Mouse (Mus musculus) heart, adult 8-10 months (tissue): ENCODE data around the gene Cfap43. TPM values are rescaled to one million over a fixed set of nuclear protein-coding genes. Genes with fewer than 3 reads are reported as not detected.
A peak's percentile ranks its signal among the peaks of the same experiment; 100 is the strongest.

ENCODE experiments used
- DNase-seq: peaks from one replicate; pipeline ENCODE4 v3.0.0; 2022; ENCODE audit warnings: low spot score
- total RNA-seq, 4 experiments: library from RNA; stranded (reverse); gene quantifications; 2 replicates each; pipeline ENCODE4 v1.2.4; 2022

Gene Cfap43
- total RNA-seq, 4 experiments from 2014 or later, result 0.08 to 0.23 (median 0.22) TPM; not detected in 1

DNA sequence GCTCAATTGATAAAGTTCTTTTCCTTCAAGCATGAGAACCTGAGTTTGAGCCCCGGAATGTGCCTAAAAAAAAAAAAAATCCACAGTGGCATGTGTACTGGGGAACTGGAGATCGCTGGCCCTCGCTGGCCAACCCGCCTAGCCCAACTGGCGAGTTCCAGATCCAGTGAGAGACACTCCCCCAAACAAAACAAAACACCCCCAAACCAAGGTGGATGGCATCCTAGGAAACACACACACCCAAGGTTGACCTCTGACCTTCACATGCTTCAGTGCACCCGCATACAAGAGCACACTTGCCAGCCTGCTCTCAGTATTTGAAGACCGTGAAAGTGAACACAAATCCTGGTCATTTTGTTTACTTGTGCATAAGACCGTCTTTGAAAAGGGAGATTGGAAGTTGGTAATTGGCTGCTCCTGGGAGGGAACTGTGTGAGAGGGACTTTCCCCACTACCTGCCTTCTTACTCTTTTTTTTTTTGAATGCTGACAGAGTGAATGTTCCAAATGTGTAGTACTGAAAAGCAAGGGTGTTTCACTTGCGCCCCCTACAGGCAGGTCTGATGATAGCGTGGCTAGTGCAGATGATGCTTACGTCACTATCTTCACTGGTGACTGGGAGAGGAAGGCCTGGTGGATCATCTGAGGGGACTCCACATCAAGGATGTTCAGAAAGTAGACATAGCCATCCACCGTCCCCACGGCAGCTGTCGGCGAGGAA lies 123.9 kb downstream of the Cfap43 start:
- peak; percentile 43 for DNase-seq

DNA sequence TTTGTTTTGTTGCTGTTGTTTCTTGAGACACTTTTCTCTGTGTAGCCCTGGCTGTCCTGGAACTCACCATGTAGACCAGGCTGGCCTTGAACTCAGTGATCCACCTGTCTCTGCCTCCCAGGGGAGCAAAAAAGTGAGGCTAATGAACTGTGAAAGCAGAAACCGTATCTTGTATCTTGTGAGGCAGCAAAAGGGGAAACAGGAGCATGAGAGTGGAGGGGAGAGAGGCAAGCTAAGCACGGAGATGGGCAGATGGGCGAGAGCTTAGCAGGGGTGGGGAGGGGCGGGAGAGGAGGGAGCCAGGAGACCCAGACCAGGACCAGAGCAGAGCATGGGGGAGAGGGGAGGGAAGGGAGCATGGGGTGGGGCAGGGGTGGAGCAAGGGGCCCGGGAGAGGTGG lies 124.8 kb downstream of the Cfap43 start:
- no peak for DNase-seq

DNA sequence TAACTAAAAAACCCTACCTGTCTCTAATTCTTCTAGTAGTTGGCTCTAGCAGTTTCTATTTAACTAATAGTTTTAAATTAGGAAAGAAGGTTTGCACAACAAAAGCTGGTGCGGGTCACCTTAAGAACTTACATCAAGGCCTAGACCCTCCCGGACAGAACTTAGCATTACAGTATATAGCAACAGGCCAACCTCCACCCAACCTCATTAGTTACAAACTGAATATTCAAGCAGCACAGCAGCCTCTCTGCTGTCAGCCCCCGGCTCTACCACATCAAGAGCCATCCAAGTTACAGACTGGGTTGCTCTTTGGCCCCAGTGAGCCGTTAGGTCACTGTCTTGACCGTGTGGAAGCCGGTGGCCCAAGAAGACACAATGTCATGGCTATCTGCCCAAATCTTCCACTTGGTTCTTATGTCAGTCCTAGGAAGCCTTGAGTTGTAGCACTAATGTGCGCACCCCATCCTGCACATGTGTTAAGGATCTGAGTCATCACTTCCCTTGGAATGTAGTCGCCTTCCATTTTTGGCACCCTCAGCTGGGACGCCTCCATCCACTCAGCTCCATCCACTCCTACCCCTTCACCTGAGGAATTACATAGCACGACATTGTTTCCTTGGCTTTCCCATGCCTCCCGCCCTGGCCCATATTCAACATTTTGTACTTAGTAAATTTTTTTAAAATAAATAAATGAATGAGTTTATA lies 128.6 kb downstream of the Cfap43 start:
- no peak for DNase-seq

DNA sequence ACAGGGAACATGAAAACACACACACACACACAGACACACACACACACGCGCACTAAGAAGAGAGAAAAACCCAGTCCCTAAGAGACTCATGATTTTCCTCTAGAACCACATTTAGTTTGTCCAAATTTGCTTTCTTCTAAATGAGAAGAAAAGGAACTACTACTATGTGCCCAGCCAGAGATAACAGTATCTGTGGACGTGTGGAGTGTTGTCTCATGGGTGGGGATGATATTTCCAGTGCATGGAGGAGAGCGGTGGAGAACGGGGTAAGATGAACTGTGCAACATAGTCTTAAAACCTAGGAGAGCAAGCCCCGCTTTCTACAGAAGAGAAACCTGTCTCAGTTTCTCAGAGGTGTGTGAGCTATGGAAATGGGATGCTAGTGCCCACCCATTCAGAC lies 135.2 kb downstream of the Cfap43 start:
- DNase-seq, result no peak

DNA sequence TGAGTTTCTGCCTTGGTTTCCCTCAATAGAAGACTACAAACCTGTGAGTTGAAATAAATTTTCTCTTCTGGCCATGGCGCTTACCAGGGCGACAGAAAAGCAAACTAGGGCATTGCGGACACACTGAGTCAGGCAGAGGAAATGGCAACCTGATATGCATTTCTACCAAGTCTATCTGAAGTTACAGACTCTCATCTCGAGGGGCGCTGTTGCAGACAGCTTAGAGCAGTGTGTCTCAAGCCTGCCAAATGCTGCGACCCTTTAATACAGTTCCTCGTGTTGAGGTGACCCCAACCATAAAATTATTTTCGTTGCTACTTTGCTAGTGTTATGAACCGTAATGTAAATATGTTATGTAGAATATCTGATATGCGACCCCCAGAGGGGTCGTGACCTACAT lies 138.1 kb downstream of the Cfap43 start:
- no peak for DNase-seq

DNA sequence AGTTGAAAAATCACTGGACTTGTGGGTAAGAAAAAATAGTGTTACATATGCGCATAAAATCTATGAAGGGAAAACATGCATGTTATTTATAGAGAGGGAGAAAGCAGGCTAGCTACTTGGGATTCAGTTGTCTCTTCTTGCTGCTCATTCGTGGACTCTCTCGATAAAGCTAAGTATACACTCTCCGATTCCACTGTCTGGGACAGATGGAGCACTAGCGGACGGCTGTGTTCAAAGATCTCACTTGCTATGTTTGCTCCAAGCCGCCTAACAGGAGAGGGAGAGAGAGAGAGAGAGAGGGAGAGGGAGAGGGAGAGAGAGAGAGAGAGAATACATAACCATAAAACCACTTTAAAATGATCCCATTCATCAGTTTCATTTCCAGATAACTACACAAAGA lies 138.9 kb downstream of the Cfap43 start:
- no peak for DNase-seq

DNA sequence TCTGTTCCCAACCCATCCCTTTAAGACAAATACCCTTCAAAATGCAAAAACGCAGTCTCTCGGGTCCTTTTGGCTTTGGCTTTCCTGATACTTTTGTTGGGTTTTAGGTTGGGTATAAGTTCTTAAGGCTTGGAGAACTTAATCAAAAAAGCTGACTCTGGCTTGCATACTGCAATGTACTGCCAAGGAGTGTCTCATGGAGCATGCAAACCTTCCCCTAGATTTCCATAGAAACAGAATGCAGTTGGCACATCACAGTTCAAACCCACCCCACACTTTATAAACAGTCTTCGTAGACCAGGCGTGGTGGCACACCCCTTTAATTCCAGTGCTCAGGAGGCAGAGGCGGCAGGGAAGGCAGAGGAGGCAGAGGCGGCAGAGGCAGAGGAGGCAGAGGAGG lies 141.2 kb downstream of the Cfap43 start:
- no peak for DNase-seq

DNA sequence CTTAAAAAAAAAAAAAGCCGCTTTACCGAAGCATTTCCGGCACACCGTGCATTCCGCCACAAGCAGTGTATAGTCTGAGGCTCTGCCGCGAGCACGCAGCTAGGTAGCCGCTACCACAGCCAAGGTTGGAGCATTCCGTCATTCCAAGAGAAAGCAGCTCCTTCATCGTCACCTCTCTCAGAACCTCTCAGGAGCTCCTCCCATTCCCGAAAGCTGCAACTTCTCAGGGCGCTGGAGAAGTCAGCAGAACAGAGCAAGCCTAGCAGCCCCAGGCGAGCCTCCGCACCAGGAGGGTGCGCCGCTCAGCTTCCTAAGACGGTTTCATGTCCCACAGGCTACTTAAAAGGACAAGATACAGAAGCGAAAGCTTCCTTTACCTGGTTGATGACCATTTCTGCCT lies 163.5 kb downstream of the Cfap43 start:
- DNase-seq, result peak; percentile 17

DNA sequence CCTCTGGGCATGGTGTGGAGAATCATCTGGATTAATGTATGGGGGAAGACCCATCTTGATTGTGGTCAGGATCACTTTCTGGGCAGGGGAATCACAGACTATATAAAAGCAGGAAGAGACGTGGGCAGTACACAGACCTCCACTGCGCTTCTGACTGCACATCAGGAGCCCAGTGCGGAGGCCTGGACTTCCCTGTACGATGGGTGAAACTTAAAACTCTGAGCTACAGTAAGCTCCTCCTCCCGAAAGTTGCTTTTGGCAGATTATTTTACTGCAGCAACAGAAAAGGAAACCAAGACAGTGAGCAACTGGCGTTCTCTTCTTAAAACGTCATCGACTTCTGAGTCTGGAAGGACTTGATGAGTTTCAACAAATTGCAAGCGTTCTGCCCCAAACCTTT lies 164.2 kb downstream of the Cfap43 start:
- DNase-seq, result peak; percentile 36

DNA sequence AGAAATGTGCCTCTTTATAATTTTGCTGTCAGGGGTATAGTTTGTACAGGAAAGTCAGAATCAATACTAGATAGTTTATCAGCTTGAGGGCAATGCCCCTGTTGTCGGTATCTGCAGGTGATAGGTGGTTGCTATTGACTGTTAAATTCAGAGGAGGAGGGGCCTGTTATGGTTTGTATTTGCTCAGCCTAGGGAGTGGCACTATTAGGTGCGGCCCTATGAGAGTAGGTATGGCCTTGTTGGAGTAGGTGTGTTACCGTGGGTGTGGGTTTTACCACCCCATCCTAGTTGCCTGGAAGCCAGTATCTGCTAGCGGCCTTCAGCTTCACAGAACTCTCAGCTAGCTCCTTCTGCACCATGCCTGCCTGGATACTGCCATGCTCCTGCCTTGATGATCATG lies 165.2 kb downstream of the Cfap43 start:
- no peak for DNase-seq

DNA sequence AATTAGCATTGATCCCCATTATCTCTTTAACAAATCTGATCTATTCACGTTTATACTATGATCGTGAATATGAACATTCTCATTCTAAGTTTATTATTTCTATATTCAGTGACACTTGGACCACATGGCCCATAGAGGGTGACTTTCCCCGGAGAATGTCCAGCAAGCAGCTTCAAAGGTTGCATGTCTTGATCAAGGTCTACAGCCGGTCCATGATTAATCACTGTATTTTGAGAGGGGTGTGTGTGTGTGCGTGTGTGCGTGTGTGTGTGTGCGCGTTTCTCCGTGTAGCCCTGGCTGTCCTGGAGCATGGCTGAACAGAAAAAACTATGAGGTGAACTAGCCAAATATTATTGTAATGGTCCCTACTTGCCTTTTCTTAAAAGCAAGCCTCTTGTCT lies 166.6 kb downstream of the Cfap43 start:
- no peak for DNase-seq

DNA sequence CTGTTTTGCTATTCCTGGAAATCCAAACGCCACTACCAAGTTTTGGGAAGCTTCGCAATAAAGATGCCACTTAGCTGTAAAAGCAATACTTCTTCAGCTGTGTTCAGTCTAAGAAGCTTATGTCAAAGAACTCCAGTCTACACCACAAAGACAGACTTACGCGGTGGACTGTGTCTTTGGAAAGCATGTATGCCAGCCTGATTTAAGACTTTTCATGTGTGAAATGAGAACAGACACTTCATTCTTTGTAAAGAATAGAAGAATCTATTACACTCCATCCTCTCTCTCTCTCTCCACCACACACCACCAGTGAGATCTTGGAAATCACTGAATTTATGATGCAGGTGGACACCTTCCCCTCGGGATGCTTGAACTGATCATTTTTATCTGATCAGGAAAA lies 168.7 kb downstream of the Cfap43 start:
- no peak for DNase-seq

DNA sequence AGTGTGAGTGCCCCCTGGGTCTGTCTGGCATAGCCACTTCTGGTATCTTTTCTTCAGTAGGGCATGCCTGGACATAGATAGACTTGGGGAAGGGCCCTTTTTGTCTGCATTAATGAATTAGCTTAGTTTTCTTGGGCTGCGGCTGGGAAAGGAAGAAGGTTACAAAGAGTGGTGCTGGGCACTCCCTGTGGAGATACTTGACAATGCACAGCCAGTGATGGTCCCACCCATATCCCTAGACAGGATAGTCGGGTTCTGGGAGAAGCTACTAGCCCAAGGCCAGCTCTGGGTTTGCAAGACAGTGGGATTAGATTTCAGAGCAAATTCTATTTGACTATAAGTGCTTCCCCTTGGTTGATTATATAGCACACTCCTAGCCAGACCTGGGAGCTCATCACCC lies 170.1 kb downstream of the Cfap43 start:
- no peak for DNase-seq

DNA sequence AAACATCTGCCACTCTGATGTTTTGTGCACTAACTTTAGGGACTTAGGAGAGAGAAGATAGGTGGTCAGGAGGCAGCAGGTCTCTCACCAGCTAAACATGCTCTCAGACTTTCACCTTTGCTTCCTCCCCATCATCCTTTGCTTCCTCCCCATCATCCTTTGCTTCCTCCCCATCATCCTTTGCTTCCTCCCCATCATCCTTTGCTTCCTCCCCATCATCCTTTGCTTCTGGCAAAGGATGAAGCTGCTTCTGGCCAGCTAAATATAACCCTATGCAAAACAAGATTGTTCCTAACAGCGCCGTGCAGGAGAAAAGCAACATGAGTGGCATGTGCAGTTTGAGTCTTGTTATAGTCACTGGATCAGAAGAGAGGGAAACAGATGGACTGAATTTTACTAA lies 172.0 kb downstream of the Cfap43 start:
- DNase-seq, result no peak

DNA sequence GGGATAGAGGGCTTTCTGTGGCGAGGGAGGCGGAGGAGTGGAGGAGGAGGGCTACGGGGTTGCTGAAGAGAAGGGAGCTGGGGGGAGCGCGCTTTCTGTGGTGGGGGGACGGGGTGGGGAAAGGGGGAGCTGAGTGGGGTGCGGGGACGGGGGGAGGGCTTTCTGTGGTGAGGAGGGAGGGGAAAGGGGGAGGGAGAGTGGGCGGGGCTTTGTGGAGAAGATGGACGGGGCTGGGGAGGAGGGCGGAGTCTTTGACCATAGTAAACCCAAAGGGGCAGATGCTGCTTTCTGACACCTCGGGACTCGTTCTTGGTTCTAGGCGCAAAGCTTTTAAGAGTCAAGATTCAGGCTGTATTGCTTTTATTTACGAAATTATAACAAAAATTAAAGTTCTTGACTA lies 187.2 kb downstream of the Cfap43 start:
- peak; percentile 44 for DNase-seq

DNA sequence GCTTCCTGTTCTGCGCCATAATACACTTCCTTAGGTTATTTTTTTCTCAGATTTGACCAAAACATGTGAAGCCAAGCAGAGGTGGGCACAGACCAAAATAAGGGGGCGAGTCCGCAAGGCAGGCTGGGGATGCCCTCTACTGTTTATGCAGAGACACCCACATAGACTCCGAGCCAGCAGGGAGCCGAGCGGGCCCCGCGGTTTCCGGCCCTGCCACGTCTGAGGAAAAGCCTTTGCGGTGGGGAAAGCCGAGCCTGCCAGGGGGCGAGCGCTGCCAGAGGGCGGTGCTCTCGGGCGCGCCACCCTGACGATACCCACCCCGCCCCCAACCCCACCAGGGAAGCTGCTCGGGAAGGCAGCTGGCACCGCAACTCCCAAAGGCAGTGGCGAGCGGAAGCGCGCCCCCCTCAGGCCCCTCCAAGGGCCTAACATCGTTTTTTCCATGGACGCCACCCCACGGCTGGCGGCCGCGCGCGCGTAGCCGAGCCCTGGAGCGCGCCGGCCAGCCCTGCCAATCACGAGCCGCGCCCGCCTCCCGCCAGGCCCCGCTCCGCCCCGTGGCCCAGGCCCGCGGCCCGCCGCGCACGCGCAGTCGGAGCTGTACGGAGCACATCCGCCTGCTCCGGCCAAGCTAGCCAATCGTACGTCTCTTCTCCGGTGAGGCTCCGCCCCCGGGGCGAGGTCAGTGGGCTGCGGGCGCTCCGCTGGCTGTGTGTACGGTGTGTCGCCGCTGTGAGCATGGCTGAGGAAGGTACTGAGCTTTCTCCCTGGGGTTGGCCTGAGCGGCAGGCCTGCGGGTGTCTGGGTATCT lies 187.8 kb downstream of the Cfap43 start, which contains the start of gene Sfr1:
Gene Sfr1 (plus strand): TSS at position 612 of the 811 bp plus-strand sequence.
- peak; percentile 97 for DNase-seq

DNA sequence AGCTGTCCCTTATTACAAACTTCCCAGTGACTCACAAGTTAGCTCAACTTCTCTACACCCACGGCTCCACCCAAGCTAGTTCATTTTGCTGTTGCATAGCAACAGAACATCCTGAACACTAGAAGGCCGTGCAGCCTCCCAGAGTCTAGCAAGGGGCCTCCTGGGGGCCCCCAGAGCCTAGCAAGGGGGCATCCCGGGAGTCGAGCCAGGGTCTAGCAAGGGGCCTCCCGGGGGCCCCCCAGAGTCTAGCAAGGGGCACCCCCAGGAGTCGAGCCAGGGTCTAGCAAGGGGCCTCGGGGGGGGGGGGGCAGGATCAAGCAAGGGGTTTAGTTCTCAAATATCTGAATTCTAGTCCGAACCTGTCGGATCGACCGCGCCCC lies 188.4 kb downstream of the Cfap43 start:
- DNase-seq, result peak; percentile 82

DNA sequence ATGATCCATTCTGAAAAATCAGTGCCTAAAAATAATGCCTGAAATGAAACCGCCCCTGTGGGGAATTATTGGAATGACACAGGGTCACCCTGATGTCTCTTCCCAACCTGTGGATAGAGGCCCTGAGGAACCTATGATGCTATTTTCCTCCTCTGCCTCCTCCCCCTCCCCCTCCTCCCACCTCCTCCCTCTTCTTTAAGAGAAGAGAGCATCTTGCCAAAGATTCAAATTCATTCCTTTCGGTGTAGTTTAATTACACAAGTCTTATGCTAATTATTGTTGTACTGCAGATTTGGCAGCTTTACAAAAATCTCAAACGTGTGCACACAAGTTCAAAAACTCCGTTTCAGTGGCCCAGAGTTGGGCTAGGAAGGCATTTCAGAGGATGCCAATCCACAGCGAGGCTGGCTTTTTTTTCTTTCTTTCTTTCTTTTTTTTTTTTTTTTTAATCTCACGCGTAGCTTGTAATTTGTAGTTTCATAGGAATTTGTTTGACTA lies 193.4 kb downstream of the Cfap43 start:
- no peak for DNase-seq

DNA sequence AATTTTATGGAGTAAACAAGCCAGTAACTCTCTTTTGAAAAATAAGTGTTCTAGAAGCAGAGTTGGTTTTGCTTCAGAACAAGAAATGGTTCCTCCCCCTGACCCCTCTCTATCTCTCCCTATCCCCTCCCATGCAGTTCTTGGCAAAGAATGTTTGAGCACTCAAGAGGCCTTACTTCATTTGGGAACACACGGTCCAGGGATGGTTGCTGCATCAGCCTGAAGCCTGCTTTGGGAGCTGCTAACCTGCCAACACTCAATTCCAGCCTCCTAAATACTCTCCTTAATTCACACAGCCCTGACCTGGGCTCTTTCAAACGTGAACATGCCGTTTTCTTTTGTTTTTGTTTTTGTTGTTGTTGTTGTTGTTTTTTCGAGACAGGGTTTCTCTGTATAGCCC lies 194.2 kb downstream of the Cfap43 start:
- no peak for DNase-seq

DNA sequence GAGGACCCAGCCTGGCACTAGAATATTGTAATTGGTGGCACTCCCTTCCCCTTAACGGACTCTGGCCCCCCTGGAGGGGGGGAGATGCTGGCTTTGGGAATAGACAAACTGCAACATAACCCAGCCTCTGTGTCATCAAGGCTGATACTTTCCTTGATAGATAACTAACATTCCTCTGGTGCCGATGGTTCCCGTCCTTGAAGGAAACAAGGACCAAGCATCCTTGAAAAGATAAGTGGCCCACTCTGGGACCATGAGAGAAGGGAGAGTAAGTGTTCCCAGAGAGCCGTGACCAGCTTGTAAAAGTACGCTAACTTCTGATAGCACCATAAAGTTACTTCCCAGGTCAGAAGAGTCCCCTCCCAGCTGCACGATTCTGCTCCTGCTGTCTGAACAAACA lies 196.6 kb downstream of the Cfap43 start:
- no peak for DNase-seq

DNA sequence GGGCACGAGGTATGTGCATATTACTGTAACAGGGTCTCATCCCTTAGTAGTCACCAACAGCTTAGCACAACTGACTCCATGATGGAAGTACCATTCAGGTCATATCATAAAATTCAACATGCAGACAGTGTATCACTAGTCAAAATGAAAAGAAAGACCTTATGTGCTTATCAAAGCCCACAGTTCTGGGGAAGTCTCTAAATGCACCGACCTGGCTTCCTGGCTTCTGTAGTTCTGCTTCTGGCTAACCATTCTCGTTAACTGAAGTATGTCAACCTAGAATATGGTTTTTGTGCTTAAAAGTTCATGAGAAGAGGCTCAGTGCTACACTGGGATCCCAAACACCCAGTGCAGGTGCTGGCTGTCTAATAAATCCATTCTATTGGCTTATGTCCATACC lies 199.9 kb downstream of the Cfap43 start:
- no peak for DNase-seq

DNA sequence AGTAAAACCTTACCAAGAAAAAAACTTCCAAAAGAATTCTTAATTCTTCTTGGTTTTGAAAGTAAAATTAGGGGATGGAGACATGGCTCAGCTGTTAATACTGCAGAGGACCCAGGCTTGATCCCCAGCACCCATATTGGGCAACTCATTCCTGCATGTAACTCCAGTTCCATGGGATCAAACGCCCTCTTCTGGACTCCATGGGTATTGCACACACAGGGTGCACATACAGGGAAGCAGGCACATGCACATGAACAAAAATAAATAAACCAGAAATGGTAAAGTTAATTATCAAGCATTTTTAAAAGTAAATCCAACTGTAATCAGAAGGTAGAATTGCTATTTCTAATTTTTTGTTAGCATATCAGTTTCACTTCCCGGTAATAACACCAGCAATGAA lies 202.9 kb downstream of the Cfap43 start:
- DNase-seq, result no peak
